Mouse (Mus musculus) urinary bladder, postnatal 14 days (tissue): Measurements from ENCODE around the gene Erc2.
"Not testable (repeated sequence)": the region's sequence is repeated elsewhere in the genome, so short reads cannot be mapped to it uniquely, and the experiment has no call there.

Source experiments
- DNase-seq: peaks from one replicate; pipeline ENCODE4 v3.0.0; 2021; ENCODE audit warnings: low spot score

Gene Erc2

DNA sequence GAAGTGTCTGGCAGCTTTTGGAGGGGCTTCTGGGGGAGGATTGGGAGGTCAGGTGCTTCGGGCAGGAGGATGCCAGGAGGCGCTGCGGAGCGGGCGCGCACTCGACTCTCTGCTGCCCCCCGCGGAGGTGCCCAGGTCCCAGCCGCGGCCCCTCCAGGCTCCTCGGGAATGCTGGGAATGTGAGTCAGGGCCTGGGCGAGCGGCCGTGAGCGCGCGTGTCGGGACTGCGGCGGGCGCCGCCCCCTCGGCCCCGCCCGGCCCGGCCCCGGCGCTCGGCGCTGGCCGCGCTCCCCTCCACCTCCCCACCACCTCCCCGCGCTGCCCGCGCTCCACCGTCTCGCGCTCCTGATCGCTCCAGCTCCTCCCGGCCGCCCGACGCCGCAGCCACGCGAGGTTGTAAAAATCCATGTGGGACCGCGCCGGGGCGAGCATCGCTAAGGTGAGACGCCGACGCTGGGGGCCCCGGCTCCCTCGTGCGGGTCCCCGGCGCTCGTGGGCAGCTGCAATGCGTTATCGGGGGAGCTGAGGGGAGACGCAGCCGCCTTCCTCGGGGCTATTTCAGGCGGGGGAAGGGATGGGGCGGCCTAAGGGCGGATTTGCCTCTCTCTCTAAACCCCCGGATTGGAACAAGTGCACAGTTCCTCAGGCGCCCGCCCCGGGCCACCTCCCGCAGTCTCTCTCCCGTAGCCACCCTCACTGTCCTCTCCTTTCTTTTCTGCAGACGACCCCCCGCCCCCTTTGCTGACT is at the start of gene Erc2:
Gene Erc2, plus strand, starts transcription at position 253 of the 747 bp plus-strand sequence.
- peak; percentile 71 for DNase-seq

DNA sequence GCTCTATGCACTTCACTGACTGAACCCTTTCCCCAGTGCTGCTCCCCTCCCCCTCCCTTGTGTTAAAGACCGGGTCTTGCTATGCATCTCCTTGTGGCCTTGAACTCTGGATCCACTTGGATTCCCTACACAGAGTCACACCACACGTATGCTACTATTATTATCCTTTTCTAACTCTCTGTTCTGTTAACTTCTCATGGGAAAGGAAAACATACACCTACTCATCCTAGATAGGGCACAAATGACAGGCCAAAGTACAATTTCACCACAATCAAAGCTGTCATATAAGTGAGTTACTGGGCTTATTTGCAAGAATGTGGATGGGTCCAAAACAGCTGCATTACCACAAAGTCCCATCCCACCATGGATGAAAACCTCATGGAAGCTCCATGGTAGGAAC is 43.8 kb upstream of the Erc2 start:
- no peak for DNase-seq

DNA sequence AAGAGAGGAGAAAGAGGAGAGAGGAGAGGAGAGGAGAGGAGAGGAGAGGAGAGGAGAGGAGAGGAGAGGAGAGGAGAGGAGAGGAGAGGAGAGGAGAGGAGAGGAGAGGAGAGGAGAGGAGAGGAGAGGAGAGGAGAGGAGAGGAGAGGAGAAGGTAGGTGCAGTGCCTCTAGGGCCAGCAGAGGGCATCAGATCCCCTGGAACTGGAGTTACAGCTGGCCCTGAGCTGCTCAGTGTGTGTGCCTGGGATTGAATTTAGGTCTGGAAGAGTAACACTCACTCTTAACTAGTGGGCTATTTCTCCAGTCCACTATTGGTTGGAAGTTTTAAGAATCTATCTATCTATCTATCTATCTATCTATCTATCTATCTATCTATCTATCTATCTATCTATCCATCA is 32.6 kb upstream of the Erc2 start:
- DNase-seq, result not testable (repeated sequence)

DNA sequence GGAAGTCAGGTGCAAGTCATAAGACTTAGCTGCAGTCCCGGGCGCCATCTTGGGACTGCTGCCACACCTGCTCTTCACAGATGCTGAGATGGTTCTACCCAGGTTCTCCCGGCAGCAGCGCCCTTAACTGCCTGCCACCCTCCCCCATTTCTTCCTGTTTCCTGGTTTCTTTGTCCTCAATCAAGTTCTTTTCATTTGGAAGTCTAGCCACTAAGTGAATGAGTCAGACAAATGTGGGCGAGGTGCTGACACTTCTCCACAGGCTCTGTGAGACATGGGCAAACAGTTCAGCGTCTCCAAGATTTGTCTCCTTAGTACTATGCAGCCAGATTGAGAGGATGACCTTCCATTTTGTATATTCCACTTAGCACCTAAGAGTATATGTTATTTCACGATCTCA is 30.1 kb upstream of the Erc2 start:
- no peak for DNase-seq

DNA sequence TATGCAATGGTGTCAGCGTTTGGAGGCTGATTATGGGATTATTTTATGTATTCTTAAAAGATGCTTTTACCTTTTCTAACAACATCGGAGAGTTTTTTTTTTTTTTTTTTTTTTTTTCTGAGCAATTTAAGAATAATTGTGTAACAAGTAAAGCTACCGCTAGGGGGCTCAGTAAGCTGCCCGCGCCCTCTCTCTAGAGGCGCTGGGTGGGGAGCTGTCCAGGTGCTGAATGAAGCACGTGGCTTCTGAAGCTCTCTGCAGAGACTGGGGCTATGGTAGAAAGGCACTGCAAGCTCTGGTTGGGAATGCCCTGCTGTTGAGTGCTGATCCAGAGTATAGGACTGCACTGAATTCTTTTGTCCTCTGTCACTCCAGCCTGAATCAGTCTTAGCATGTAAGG is 26.0 kb upstream of the Erc2 start:
- peak; percentile 86 for DNase-seq

DNA sequence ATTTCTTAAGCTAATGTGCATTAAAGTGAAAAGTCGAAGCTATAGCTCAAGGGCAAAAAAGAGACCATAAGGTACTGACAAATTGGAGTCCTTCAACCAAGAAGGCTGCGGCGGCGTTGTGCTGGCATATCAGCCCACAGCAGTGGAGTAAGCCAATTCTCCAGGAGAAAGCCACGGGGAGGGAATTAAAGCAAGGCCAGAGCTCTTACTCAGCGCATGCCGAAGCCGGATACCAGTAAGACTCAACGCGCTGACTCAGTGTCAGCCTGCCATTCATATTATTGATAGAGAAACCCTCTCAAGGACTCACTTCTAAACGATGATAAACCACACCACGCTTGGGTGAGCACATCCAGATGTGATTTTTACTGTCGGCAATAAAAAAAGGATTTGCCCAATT is 20.1 kb upstream of the Erc2 start:
- no peak for DNase-seq

DNA sequence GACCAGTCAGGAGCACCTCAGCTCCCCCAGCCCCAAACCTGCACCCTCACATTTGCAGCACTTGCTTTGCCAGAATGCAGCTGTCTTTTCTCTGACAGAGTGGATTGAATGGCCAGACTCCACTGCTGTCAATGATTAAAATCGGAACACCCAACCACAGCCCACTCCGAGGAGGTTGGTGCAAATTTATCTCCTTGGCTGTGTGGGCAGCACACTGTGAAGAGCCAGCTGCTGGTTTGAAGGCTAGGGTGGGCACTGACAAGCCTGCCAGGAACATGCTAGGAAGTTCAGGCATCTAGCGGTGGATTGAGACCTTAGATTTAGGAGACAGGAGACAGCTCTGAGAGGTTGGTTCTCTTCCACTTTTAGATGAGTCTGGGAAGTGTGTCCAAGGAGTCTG is 14.8 kb upstream of the Erc2 start:
- DNase-seq, result no peak

DNA sequence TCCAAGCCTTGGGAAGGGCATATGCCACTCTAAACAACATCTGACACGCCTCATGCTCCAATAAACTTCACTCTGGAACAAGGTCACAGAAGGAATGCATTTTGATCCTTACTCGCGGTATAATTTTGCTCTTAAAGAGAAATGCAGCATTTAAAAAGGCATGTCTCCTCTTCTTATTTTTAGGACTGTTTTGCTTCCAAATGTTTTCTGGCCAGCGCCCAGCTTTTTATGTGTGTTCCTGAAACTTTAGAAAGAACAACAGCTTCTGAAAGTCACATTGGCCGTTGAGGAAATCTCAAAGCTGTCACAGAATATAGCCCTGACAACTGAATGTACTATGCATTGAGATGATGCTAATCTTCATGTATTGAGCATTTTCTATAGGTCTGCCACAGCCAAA is 8.5 kb upstream of the Erc2 start:
- DNase-seq, result no peak

DNA sequence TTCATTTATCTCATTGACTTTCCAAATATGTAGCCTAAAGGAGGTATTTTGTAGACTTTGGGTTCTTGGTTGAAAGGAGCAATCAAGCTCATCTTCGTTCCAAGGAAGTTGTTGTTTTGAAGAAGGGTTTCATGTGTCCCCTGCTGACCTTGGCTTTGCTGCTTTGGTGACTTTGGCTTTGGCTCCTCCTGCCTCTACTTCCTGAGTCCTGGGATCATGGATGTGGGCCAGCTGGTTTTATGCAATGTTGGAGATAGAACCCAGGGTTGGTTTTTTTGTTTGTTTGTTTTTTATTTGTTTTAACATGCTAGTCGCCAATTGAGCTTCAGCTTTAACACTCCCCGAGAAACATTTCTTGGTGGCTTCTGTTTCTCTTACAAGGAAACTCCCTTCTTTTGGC is 4.9 kb upstream of the Erc2 start:
- DNase-seq, result no peak

DNA sequence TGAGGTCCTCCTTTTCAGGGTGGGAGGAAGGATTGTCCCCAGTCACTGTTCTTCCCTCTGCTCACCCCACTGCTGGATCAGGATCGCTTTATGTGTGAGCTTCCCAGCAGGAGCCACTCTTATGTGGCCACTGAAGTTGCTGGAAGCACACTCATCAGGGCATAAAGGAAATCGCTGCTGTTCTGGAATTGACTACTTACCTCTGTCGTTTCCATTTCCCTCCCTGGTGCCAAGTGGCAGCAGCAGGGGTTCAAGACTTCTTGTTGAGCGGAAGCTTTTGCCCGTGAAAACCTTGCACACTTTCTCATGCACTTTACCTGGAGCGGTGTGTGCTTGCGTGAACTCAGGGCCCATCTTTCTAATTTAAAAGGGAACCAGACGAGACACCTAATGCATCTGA is 652 bp upstream of the Erc2 start:
- DNase-seq, result no peak

DNA sequence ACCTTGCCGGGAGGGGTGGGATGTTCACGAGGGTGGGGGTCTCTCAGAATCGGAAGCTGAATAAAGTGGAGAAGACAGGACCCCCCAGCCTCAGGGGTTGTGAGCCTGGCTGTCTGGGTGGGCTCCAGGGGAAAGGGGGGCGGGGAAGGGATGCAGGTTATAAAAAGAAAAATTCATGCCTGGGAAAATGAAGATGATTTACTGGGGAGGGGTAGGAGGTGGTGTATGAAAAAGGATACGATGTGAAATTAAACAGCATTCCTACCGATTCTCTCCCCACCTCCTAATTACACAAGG is 643 bp downstream of the Erc2 start:
- no peak for DNase-seq

DNA sequence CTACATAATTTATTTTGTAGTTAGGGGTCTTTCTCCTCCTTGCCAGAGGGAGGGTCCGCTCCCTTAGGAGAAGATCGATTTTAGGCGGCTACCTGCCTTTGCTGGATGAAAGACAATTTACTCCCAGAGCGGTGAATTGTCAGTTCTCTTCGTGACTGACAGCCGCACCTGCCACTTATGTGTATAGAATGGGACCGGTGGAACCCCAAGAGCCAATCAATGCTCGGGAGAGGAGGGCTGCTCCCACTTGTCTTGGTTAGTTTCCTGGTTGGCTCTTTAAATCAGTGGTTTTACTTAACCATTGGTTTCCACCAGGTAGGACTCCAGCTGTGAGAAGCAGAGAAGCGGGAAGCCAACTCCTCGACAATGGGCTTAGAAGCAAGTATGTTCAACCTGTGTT is 1.1 kb downstream of the Erc2 start:
- DNase-seq, result peak; percentile 71

DNA sequence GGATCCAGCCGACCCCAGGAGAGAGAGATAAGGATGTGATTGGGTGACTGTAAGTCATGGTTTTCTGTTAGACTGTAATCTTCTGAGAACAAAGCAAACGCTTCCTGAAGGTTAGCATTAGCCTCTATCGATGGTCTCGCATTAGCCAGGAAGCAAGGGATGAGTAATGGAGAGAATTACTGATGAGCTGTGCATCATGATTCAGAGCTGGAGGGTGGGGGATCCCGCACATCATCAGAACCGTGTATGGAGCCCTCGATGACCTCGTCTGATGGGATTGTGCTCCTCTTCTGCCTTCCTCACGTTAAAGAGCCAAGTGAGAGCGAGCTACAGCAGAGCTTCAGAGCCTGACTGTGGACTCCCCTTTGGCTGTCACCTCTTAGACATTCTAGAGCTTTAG is 6.5 kb downstream of the Erc2 start:
- no peak for DNase-seq

DNA sequence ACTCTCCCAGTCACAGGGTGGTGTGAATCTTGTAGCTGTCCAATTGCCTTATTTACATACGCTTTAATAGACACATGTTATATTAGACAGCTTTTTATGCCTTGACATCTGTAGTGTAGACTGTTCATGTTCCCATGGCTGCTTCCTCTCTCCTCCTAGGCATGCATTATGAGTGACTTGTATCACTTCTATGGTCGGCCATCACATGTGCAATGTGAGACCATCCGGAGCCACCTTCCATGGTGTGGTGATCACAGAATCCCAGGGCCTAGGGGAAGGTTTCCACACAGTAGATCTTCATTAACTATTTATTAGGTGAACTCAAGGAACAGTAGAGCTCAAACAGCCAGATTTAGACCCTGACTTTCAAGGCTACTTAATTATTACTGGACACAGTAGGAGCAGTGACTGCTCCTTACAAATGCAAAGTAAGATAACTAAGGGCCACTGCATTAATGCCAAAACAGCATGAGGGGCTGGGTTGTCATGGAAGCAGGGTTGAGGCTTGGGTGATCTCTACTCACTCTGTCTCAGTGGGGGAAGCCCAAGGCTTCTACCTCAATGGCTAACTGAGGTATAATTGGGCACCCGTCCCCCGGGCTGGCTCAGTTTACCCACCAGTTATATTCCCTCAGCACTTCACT is 7.3 kb downstream of the Erc2 start:
- no peak for DNase-seq

DNA sequence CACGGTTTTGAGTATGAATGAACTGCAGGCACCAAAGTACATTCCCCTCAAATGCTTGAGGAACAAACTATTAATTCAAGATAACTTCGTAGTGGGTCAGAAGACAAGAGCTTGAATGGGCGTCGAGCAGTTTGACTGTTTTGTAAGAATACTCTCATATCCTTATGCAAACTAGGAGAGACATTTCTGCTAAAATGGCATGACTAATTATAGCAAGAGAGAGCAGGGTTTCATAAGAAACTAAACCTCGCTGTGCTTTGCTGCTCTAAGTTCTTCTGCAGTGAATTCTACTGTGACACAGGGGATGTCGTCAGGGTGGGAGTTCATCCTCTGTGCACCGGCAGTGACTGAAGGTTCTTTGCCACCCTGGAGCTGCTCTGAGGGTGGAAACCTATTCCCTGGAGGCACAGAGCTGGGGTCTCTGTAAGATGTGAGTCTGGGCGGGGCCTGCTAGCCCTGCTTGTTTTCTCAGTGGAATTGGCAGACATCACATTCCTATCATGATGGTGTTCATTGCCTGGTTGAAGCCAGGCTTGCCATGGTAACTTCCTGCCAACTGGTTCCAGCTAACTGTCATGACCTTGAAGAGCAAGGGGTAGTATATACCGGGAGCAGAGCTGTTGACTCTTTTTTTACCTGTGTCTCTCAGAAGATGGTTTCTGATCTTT is 8.9 kb downstream of the Erc2 start:
- DNase-seq, result no peak

DNA sequence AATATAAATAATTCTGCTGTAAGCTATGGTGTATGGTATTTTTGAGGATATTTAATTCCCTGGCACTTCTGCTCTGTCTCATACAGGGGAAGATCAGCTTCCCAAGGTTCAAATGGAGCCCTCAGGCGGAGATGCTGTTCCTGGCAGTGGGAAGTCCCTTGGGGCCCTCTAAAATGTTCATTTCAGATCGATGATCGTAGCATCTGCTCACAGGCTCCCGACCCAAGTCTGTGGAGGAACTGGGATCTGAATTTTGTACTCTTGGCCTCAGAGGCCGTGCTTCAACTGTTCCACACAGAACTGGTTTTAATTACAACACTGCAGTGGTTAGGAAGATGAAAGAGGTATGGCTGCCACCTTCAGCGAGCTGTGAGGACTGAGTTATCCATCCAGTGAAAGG is 12.5 kb downstream of the Erc2 start:
- no peak for DNase-seq

DNA sequence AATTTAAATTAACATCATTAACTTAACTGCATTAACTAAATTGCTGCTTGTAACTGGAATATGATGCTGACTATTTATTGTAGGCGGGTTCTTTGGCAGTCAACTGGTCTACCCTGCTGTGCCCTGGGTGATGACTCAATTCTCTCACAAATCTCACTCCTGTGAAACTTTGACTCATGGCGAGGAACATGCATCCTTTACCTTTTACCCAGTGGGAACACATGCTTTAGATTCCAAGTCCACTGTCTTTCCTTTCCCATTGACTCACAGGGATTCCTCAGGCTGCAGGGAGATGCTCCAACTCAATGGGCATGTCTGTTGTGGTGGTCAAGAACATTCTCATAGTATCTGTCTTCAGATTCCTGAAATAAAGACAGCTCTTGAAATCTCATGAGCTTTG is 14.3 kb downstream of the Erc2 start:
- no peak for DNase-seq

DNA sequence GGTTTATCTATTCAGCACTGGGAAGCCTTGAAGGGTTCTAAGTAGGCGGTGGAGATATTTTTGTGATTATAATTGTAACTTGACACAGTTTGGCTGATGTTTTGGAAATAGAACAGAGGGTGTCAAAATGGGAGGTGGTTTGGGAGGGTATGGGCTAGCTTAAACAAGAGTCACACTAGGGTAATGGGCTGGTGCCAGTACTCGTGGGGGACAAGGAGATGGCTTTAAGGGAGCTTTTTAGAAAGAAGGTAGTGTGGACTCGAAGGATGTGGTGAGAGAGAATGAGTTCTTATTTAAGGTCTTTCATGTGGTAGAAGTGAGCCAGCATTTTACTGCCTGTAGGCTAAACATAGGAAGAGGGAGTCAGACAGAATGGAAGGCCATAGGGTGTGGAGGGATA is 19.2 kb downstream of the Erc2 start:
- no peak for DNase-seq

DNA sequence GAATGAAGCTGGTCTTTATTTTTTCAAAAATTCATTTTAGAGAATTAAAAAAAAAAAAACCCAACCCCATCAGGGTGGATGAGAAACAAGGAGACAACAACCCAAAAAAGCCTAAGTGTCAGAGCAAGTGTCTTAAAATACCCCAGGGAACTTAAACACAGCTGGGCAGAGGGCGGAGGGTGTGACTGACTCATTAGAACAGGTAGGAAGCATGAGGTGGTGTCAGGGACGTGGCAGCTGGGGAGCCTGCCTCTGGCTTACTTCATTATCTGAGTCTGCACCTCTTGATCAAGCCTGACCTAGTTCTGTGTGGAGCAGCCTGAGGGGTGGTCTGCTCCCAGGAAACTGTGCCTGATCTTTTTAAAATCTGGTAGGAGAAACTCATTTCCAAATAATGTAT is 20.8 kb downstream of the Erc2 start:
- no peak for DNase-seq

DNA sequence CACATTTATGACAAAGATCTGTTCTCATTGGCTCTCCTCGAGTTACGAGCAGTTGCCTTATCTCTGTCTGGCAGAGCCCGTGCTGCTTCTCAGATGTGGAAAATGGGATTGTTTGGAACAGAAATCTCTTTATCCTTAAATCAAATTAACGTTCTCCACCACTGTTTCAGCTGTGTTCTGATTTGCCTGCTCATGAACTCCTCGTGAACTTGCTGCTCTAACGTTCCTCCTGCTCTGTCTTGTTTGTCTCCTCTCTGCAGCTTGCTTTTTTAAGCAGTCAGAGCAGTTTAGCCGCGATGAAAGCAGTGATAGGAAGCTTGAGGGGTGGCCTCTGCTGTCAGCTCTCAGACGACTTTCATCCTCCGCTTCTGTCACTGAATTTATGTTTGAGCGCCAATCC is 32.4 kb downstream of the Erc2 start:
- no peak for DNase-seq

DNA sequence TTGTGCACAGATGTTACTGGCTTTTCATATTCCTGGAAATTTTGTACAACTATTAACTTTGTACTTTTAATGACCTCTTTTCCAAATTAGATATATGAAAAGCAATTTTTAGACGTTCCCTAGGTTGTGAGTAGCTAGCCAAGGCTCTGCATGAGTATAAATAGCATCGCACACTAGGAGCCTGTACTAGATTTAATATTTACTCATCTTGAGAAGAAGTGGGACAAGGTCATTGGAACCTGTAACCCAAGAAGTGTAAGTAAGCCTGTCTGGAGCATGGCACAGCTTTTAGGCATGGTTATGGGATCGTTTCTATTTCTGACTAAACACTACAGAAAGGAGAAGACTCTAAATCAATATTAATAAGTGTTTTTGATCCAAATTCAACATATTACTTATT is 36.4 kb downstream of the Erc2 start:
- no peak for DNase-seq

DNA sequence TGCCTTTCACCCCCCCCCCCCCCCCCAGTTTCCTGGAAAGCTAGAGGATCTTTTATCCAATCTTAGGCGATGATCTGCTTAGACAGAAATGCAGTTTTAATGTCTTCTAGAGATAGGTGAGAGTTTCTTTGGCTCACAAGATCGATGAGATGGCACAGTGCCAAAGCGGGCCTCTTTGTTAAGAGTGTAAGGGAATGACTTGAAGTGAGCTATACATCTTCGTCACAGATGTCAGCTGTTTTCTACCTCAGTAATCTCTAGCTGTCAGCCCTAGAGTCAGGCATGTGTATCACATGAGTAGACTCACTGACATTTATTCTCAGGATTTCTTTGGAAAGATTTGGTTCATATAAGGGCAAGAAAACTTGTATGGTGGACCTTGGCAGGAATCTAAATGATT is 39.2 kb downstream of the Erc2 start:
- no peak for DNase-seq

DNA sequence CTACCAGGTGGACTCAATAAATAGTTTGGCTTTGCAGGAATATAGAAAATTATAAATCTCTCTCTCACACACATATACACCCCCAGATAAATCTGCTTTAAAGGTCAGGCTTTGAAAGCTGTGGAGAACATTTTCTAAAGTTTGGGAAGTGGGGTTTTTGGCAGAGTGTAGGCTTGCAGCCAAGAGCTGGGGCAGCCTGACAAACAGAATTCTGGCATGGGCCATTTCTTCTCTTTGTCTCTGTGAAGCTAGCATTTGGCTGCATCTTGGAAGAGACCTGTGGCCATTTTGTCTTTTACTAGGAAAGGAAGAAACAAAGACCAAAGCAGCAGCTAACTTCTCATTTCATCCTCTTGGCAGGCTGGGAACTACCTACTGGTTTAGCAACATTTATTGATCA is 40.0 kb downstream of the Erc2 start:
- no peak for DNase-seq
